Mouse (Mus musculus) gonadal fat pad, adult 2 months (tissue): Measurements from ENCODE around the gene Gm10775. TPM values are rescaled to one million over a fixed set of nuclear protein-coding genes. Genes with fewer than 3 reads are reported as not detected.

Experiments used
- DNase-seq: peaks from one replicate; pipeline ENCODE4 v3.0.0-alpha.2; 2012; ENCODE audit warnings: low read depth
- polyA plus RNA-seq: library from polyadenylated mRNA; depleted of rRNA; stranded (reverse); fragments of >200 nt; gene quantifications from 2 replicates; pipeline ENCODE4 v1.2.3, GENCODE M21; 2012; rRNA removed

Gene Gm10775
- not detected in 2 replicates for polyA plus RNA-seq

GRCm38 (mm10) chr13:65259239-65259638, at the start of gene Gm10775:
TSS of gene Gm10775 (plus strand) at chr13:65259539.
- no peak for DNase-seq

- no peak for DNase-seq
These were observed 33.4 kb upstream of the Gm10775 start for GRCm38 (mm10) chr13:65225945-65226344.

- no peak for DNase-seq
These were observed 32.7 kb upstream of the Gm10775 start for GRCm38 (mm10) chr13:65226657-65227056.

- DNase-seq = no peak
These were observed 22.1 kb upstream of the Gm10775 start for GRCm38 (mm10) chr13:65237211-65237610.

- DNase-seq = peak; percentile 75
These were observed 18.7 kb upstream of the Gm10775 start for GRCm38 (mm10) chr13:65240509-65241098.

GRCm38 (mm10) chr13:65241099-65241626, 18.2 kb upstream of the Gm10775 start:
- DNase-seq = peak; percentile 59

GRCm38 (mm10) chr13:65241627-65242318, 17.6 kb upstream of the Gm10775 start:
- no peak for DNase-seq

- DNase-seq = no peak
These were observed 17.0 kb upstream of the Gm10775 start for GRCm38 (mm10) chr13:65242319-65242787.

GRCm38 (mm10) chr13:65243273-65243672, 16.1 kb upstream of the Gm10775 start:
- no peak for DNase-seq

GRCm38 (mm10) chr13:65258175-65258954, 974 bp upstream of the Gm10775 start:
- DNase-seq = no peak

GRCm38 (mm10) chr13:65262086-65262485, 2.7 kb downstream of the Gm10775 start:
- no peak for DNase-seq

- DNase-seq = no peak
These were observed 18.6 kb downstream of the Gm10775 start for GRCm38 (mm10) chr13:65277994-65278382.

GRCm38 (mm10) chr13:65278383-65279341, 19.3 kb downstream of the Gm10775 start, which contains the start of gene Zfp369:
TSS of gene Zfp369 (plus strand) at chr13:65278814.
- DNase-seq = peak; percentile 61

GRCm38 (mm10) chr13:65286771-65287170, 27.4 kb downstream of the Gm10775 start:
- no peak for DNase-seq

- no peak for DNase-seq
These were observed 37.0 kb downstream of the Gm10775 start for GRCm38 (mm10) chr13:65296354-65296753.

Other genes starting within 250 kb of the Gm10775 start
- gene Spata31d1c, start 226.5 kb upstream of the Gm10775 start, polyA plus RNA-seq = 0.09 TPM in 1 of 2 replicates, not detected in the other
- gene Prss47, start 206.8 kb upstream of the Gm10775 start, polyA plus RNA-seq = 0.10 TPM in 1 of 2 replicates, not detected in the other
- gene Mfsd14b, start 146.6 kb upstream of the Gm10775 start, polyA plus RNA-seq = 20.8 and 23.8 TPM in 2 replicates
- not detected in 2 replicates for gene Olfr465-ps1, start 121.5 kb upstream of the Gm10775 start, polyA plus RNA-seq
- gene Olfr466, start 109.3 kb upstream of the Gm10775 start, polyA plus RNA-seq = not detected in 2 replicates
- 0.04 TPM in 2 replicates for gene Nlrp4f, start 53.6 kb upstream of the Gm10775 start, polyA plus RNA-seq
- 14.3 and 15.1 TPM in 2 replicates for gene Zfp369, start 19.3 kb downstream of the Gm10775 start, polyA plus RNA-seq